Mouse (Mus musculus) heart, postnatal 0 days (tissue): ENCODE results near the gene Fancf. TPM values are rescaled to one million over a fixed set of nuclear protein-coding genes. Genes with fewer than 3 reads are reported as not detected.
A peak's percentile ranks its signal among the peaks of the same experiment; 100 is the strongest.

ENCODE experiments used
- ATAC-seq: fragments of 200-750 bp; cut with Nextera tagmentation; 2 replicates; pipeline ENCODE4 v1.8.0; 2017; ENCODE audit warnings: low read depth, moderate number of reproducible peaks, moderate library complexity; ENCODE audit not compliant: insufficient read depth
- DNase-seq: peaks from one replicate; pipeline ENCODE4 v3.0.0-alpha.2; 2016; ENCODE audit warnings: low spot score
- H3K27ac ChIP-seq: fragments of 300-500 bp; sonication (generic); 2 replicates; pipeline ENCODE4 v1.5.1; 2014; ENCODE audit warnings: low read depth, mild to moderate bottlenecking
- H3K27me3 ChIP-seq: fragments of 300-500 bp; sonication (generic); 2 replicates; pipeline ENCODE4 v1.6.1; 2014; ENCODE audit warnings: low read length, mixed read lengths; ENCODE audit not compliant: control insufficient read depth, insufficient read depth
- H3K36me3 ChIP-seq: fragments of 300-500 bp; sonication (generic); replicated peaks from 2 replicates; pipeline ENCODE4 v1.6.1; 2014; ENCODE audit warnings: low read length, mixed read lengths; ENCODE audit not compliant: control insufficient read depth, insufficient read depth
- H3K4me1 ChIP-seq: fragments of 300-500 bp; sonication (generic); 2 replicates; pipeline ENCODE4 v1.6.1; 2014; ENCODE audit warnings: antibody characterized with exemption; ENCODE audit not compliant: control insufficient read depth, insufficient read depth
- H3K4me2 ChIP-seq: fragments of 300-500 bp; sonication (generic); 2 replicates; pipeline ENCODE4 v1.6.1; 2014; ENCODE audit warnings: low read depth, mild to moderate bottlenecking, low read length, moderate library complexity
- H3K4me3 ChIP-seq: fragments of 300-500 bp; sonication (generic); 2 replicates; pipeline ENCODE4 v1.5.1; 2014; ENCODE audit warnings: low read depth, low read length
- H3K9ac ChIP-seq: fragments of 300-500 bp; sonication (generic); replicated peaks from 2 replicates; pipeline ENCODE4 v1.6.1; 2014; ENCODE audit warnings: low read depth, low read length, mixed read lengths
- H3K9me3 ChIP-seq: fragments of 300-500 bp; sonication (generic); replicated peaks from 2 replicates; pipeline ENCODE4 v1.6.1; 2016; ENCODE audit warnings: low read length; ENCODE audit not compliant: control insufficient read depth
- CTCF ChIP-seq: IDR thresholded peaks from 2 replicates; pipeline ENCODE4 v1.5.1; 2016; ENCODE audit warnings: antibody characterized with exemption, control low read depth, low read depth
- EP300 ChIP-seq: IDR thresholded peaks from 2 replicates; pipeline ENCODE4 v1.6.1; 2016; ENCODE audit warnings: antibody characterized with exemption, low read depth
- WGBS: fragments of 180-500 bp; shearing (Covaris S2); extraction: QIAGEN DNeasy Blood & Tissue Kit; methylation state at CpG from one replicate; pipeline ENCODE4 v1.1.7; 2014; 5-methylcytosine and 5-hydroxymethylcytosine counted together
- polyA plus RNA-seq: library from polyadenylated mRNA; unstranded; fragments of >200 nt; fragmentation: Nextera tagmentation; extraction: Ambion mirVana; gene quantifications from 2 replicates; pipeline ENCODE4 v1.2.1, GENCODE M21; 2015
- total RNA-seq: library from RNA; depleted of rRNA; stranded (reverse); fragments of >200 nt; gene quantifications from 2 replicates; pipeline ENCODE4 v1.2.3, GENCODE M21; 2014; ENCODE audit warnings: low replicate concordance

Gene Fancf
- total and polyA plus RNA-seq, 2 experiments from 2014 or later, result 3.1 to 8.8 TPM

- WGBS, result under 1% methylated on average over 17 of the region's 17 CpGs
- Histone ChIP-seq H3K27me3 (no peaks in the 10 kb centered on the region), H3K4me1 (no peaks in the 10 kb centered on the region), H3K9me3 (no peaks in the 10 kb centered on the region), H3K9ac (no peak overlapping the region; the same call in 1 of the 2 replicates), H3K4me2 (peak overlapping the region; percentile 68), H3K4me3 (peak overlapping the region; percentile 40), H3K27ac (peak overlapping the region; percentile 44), H3K36me3 (no peaks in the 10 kb centered on the region)
- ATAC-seq (peak; percentile 79), DNase-seq (peak; percentile 19)
- no peak for TF ChIP-seq EP300
- TF ChIP-seq CTCF, result no peak
These were observed 17.2 kb upstream of the Fancf start for GRCm38 (mm10) chr7:51879136-51879723.

GRCm38 (mm10) chr7:51878730-51879129 lies 16.7 kb upstream of the Fancf start:
- peak overlapping the region; percentile 68 for H3K4me2 ChIP-seq
- H3K27me3 ChIP-seq, result no peaks in the 10 kb centered on the region
- ATAC-seq (no peak), DNase-seq (peak; percentile 14)
- TF ChIP-seq EP300 (no peak), CTCF (no peak)
- peak overlapping the region; percentile 40 for H3K4me3 ChIP-seq
- H3K4me1 ChIP-seq, result no peaks in the 10 kb centered on the region
- H3K27ac ChIP-seq, result peak overlapping the region; percentile 44
- H3K36me3 ChIP-seq, result no peaks in the 10 kb centered on the region
- WGBS, result 4% methylated on average over 8 of the region's 8 CpGs
- no peaks in the 10 kb centered on the region for H3K9me3 ChIP-seq
- no peak overlapping the region; the same call in 1 of the 2 replicates for H3K9ac ChIP-seq

- Histone ChIP-seq H3K27me3 (no peaks in the 10 kb centered on the region), H3K9me3 (no peaks in the 10 kb centered on the region), H3K4me3 (no peak overlapping the region), H3K9ac (no peak overlapping the region), H3K36me3 (no peaks in the 10 kb centered on the region), H3K4me2 (no peak overlapping the region), H3K27ac (no peak overlapping the region), H3K4me1 (no peaks in the 10 kb centered on the region)
- DNase-seq (no peak), ATAC-seq (no peak)
- TF ChIP-seq EP300, result no peak
- TF ChIP-seq CTCF, result no peak
These were observed 14.2 kb upstream of the Fancf start for GRCm38 (mm10) chr7:51876316-51876715.

- Histone ChIP-seq H3K27me3 (no peaks in the 10 kb centered on the region), H3K4me1 (no peaks in the 10 kb centered on the region), H3K9ac (no peak overlapping the region), H3K4me3 (no peak overlapping the region), H3K4me2 (no peak overlapping the region), H3K27ac (no peak overlapping the region), H3K36me3 (no peaks in the 10 kb centered on the region), H3K9me3 (no peaks in the 10 kb centered on the region)
- no peak for DNase-seq
- no peak for ATAC-seq
- no peak for TF ChIP-seq CTCF
These were observed 10.5 kb upstream of the Fancf start for GRCm38 (mm10) chr7:51872597-51872996.

GRCm38 (mm10) chr7:51872041-51872440 lies 10.0 kb upstream of the Fancf start:
- Histone ChIP-seq H3K4me1 (no peaks in the 10 kb centered on the region), H3K9ac (no peak overlapping the region), H3K4me3 (no peak overlapping the region), H3K4me2 (no peak overlapping the region), H3K36me3 (no peaks in the 10 kb centered on the region), H3K27me3 (no peaks in the 10 kb centered on the region), H3K9me3 (no peaks in the 10 kb centered on the region), H3K27ac (no peak overlapping the region)
- DNase-seq, result no peak
- TF ChIP-seq CTCF (no peak), EP300 (no peak)
- 79% methylated on average over 1 of the region's 1 CpGs for WGBS
- no peak for ATAC-seq

- 85% methylated on average over 1 of the region's 1 CpGs for WGBS
- no peaks in the 10 kb centered on the region for H3K27me3 ChIP-seq
- H3K4me3 ChIP-seq, result no peak overlapping the region
- DNase-seq (no peak), ATAC-seq (no peak)
- TF ChIP-seq CTCF (no peak), EP300 (no peak)
- no peaks in the 10 kb centered on the region for H3K9me3 ChIP-seq
- no peak overlapping the region for H3K27ac ChIP-seq
- H3K36me3 ChIP-seq, result no peaks in the 10 kb centered on the region
- H3K4me2 ChIP-seq, result no peak overlapping the region
- no peak overlapping the region for H3K9ac ChIP-seq
- H3K4me1 ChIP-seq, result 0 out of 2 replicates have a peak, but pooled peaks cover under 1% of the 10 kb centered on the region
These were observed 5.9 kb upstream of the Fancf start for GRCm38 (mm10) chr7:51867983-51868382.
